In the genomic region with DNA sequence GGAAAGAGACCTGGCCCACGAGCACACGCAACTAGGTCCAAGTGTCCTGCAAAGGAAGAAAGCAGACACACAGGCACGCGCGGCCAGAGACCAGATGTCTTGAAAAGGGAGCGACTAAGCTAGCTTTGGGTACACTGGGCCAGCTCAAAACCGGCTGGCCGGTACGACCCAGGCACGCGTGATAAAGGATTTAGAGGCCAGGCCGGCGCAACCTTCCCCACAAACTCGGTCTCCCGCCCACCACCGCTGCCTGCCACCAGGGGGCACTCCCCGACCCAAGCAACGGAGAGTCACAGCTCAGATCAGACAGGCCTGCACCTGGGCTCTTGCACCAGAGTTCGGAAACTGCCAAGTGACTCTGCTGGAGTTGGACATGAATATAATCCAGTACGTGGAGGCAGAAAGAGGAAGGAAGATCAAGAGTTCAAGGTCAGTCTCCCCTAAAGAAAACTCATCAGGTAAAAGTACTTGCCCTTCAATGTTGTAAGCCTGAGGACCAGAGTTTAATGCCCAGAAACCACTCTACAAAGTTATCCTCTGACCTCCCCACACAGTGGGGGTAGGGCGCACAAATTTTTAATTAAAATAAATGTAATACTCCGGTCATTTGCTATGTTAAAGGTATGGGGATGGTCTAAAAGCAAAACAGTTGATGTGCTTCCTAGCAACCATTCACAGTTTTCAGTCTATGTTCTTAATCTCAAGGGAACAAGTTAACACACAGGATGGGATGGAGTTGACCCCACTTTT, we compare ENCODE assay signal across 8 mouse cellular contexts. TPM values are rescaled to one million over a fixed set of nuclear protein-coding genes. Genes with fewer than 3 reads are reported as not detected.
DNase-seq lines count a peak whose midpoint lies in the region; ATAC-seq lines count a peak whose summit lies in the region.

No protein-coding gene starts in this region.

- H3K4me3 ChIP-seq in hindbrain, embryonic 11.5 days (ENCODE audit: low read depth, low read length), result peak overlapping the region; percentile 43

- no peaks in the 10 kb centered on the region for H3K36me3 ChIP-seq in hindbrain, embryonic 11.5 days (ENCODE audit: control insufficient read depth, insufficient read depth, low read length)

- DNase-seq in Muller cell, postnatal 12 days (ENCODE audit: inconsistent ontology term), result peak; percentile 88
- DNase-seq in cerebellum, adult 9-11 months, result peak; percentile 84
- DNase-seq in frontal cortex, adult 2 months (ENCODE audit: extremely low spot score in 1 of 2, low spot score in 1 of 2), result peak; percentile 16 to 83
- peak; percentile 86 for DNase-seq in hindbrain, embryonic 11.5 days (ENCODE audit: low spot score)
- peak; percentile 71 to 78 for DNase-seq in layer of hippocampus, postnatal 14 days (ENCODE audit: low spot score in 2 of 2)
- peak; percentile 93 for DNase-seq in lung, postnatal 14 days
- peak; percentile 88 for DNase-seq in ovary, postnatal 36 days (ENCODE audit: low spot score)
- DNase-seq in thymus, postnatal 25 days, result peak; percentile 96

- no peaks in the 10 kb centered on the region for H3K9me3 ChIP-seq in hindbrain, embryonic 11.5 days (ENCODE audit: control insufficient read depth, low read length)

- no peaks in the 10 kb centered on the region for H3K27me3 ChIP-seq in hindbrain, embryonic 11.5 days (ENCODE audit: control insufficient read depth, insufficient read depth, low read length)

- 0 out of 2 replicates have a peak, but pooled peaks cover 2% of the 10 kb centered on the region for H3K4me1 ChIP-seq in hindbrain, embryonic 11.5 days (replicated peaks; ENCODE audit: control insufficient read depth, insufficient read depth, low read length)

- H3K9ac ChIP-seq in hindbrain, embryonic 11.5 days (ENCODE audit: low read depth, low read length), result peak overlapping the region; percentile 65

- no peak overlapping the region for H3K27ac ChIP-seq in hindbrain, embryonic 11.5 days (ENCODE audit: low read depth, low read length)

- ATAC-seq in hindbrain, embryonic 11.5 days (ENCODE audit: low FRiP score), result peak; percentile 87

- peak overlapping the region; percentile 92 for H3K4me2 ChIP-seq in hindbrain, embryonic 11.5 days (replicated peaks; ENCODE audit: low read depth, low read length)

- WGBS in hindbrain, embryonic 11.5 days, result 8% methylated on average over 22 of the region's 22 CpGs

RNA-seq across cellular contexts. Expression of a gene that starts 26.1 kb away (rescaled TPM):
- polyA plus RNA-seq in frontal cortex, adult 2 months (2012; rRNA removed), result 10.6 and 11.8 TPM in 2 replicates
- polyA plus RNA-seq in hindbrain, embryonic 11.5 days (2014; fragmentation: Nextera tagmentation; extraction: Ambion mirVana), result 14.9 and 16.0 TPM in 2 replicates
- 1 to 10 TPM; 4.8 to 5.6 TPM for total RNA-seq in layer of hippocampus, postnatal 14 days (2021)
